Mouse (Mus musculus) gastrocnemius, postnatal 36 days (tissue): Measurements from ENCODE around the gene Dzank1. TPM values are rescaled to one million over a fixed set of nuclear protein-coding genes. Genes with fewer than 3 reads are reported as not detected.

Source experiments
- DNase-seq, 2 experiments: peaks; one replicate each; pipeline ENCODE4 v3.0.0; 2022
- intact Hi-C: fragments of 180-260 bp; cut with DNase I; formaldehyde crosslinking; loops from one replicate; pipeline ENCODE4 v1.15.1; 2025
- long read RNA-seq, 2 experiments: library from polyadenylated mRNA; stranded (forward); transcript quantifications; one replicate each; pipeline ENCODE4 v2.0.0; 2021
- total RNA-seq, 2 experiments: library from RNA; stranded (reverse); gene quantifications; 2 replicates each; pipeline ENCODE4 v1.2.3; 2021

The Dzank1 gene
- total RNA-seq = under 1 TPM; 0.15 to 0.52 TPM
- long read RNA-seq, experiment 1 = 0 reads
- long read RNA-seq, experiment 2 = 0 reads

DNA sequence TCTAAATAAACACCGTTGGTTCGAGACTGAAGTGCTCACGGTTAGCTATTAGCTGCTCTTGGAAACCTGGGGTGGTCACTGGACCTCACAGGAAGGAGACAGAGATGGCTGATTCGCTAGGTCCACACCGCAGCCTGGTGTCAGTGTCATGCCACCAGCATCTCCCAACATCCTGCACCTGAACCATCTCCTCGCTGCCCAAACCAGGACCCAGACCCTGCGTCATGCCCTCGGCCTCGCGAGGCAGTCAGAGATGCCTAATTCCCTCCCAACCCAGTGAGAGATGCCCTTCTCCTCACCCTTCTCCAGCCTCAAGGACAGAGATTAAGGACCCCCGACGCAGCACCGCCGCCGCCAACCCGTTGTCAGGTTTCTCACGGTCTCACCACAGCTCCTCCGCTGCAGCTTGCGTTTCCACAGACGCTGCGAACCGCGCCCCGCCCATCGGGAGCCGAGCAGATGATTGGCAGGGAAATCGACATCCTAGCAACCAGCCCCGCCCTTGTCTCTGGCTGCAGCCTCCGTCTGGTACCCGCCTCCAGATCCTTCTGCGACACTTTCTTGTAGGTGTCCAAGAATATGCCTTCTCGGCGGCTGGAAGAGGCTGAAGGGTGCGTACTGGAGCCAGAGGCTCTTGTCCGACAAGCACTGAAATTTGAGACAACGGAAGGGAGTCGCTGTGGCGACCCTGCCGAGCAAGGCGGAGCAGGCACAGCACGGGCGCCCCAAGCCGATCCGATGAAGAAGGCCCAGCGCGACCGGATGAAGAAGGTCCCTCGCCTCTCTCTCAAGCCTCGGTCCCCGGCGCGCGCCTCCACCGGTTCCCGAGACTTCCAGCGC is at the start of gene Dzank1, which contains the start of gene Polr3f:
Gene Dzank1 (minus strand): TSS at position 434 of the 840 bp plus-strand sequence.
Gene Polr3f (plus strand): TSS at position 738 of the 840 bp plus-strand sequence.
- DNase-seq = peak; percentile 91 to 98
- intact Hi-C loops = no loop called here

DNA sequence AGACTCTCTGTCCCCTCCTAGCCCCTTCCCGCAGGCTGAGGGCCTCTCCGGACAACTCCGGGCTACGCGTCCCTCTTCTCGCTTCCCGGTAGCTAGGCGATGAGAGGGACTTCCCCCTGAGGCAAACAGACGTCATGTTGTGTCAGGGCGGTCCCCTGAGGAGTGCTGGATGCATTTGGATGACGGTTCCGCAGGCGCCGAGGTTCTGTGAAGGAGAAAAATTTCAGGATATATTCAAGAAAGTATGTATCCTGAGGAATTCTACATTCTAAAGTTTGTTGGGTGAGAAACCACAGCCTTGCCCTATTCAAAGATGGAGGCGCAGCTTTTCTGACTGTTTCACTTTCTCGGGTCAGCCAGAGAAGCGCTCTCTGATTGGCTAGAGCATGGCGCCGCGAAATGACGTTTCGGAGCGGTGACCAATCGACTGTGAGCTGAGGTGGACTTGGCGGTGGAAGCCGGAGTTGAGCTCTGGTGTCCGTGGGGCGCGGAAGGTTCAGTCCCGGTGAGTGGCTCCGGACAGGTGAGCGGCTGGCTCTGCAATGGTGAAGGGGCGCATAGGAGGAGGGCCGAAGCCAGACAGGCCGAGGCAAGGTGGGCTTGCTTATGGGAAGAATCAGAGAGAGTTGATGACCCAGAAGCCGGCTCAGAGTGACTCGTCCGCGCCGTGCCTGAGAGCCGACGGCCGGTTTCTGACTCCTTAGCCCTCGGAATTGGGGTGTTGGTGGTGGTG is 28.8 kb upstream of the Dzank1 start, which contains the start of gene Sec23b:
Gene Sec23b (plus strand): TSS at position 410 of the 733 bp plus-strand sequence.
- intact Hi-C loops = no loop called here
- peak; percentile 92 to 96 for DNase-seq

DNA sequence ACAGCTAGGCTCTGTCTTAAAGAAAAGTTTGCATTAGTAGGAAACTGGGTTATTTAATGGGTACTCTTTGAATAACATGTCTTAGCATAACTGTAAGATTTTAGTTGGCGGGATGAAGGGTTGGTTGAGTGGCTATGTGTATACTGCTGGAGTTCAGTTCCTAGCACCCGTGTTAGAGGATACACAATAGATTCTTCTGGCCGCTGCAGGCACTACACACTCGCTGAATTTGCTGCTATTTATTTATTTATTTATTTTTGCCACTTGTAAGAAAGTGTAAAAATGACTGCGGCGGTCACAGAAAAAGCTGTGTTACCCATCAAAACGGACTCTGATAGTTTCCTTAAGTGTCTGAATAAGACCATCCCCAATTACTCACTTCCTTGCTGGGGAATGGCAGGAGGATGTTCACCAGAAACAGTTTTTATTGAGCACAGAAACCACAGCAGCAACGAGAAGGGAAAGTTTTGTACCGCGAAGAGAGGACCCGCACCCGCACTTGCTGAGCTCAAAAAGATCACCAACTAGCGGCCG is 28.1 kb upstream of the Dzank1 start:
- intact Hi-C loops = no loop called here
- no peak for DNase-seq

DNA sequence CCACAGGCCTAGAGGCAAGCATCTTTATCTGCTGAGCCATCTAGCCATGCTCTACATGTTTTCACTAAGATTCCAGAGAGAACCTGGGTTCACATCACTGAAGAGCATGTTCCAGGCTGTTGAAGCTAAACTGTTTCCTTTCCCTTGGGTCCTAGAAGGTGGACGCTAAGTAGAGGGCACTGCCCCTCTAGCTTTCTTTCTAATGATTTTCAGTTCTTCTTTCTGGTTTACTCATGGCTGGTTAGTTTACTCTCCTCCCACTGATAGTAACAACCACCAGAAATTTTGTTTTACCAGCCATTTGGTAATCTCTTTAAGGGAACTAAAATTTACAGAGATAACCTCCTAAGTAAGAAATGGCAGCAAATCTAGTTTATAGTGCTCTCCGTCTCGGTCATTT is 26.7 kb upstream of the Dzank1 start:
- no peak for DNase-seq
- intact Hi-C loops = no loop called here

DNA sequence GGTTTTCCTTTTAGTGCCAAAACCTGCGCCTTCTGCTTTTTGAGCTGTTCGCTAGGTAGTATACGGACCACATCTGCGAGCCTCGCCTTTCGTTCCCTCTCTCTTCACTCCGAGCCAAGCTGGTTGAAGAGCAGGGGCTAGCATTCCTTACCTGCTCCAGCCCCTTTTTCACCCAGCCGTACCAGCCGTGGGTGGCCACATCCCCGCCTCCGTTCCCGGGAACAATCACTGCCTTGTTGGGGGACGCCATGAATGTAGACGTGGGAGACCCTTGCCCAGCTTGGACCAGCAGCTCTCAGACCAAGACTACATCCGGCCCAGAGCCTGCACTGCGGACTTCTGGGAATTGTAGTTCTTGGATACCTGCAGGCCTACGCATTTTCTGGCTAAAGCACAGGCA is 23.3 kb upstream of the Dzank1 start, which contains the start of gene Rbbp9:
Gene Rbbp9 (minus strand): TSS at position 341 of the 400 bp plus-strand sequence.
- intact Hi-C loops = no loop called here
- DNase-seq = peak; percentile 25 to 43

DNA sequence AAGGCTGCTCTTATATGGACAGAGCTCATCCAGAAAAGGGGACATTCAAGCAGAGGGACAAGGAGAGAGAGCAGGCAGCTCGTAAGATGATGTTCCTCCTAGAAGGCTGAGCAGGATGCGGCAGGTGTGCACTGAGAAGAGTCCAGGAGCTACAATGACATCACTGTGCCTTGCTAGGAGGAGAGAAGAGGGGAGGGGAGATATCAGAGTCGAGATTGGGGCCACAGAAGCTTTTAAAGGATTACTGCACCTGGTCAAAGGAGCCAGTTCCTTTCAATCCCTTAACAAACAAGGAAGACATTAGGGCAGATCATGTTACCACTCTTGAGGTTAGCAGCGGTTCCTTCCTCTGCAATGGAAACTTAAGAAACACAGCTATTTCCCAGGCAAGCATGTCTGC is 20.3 kb upstream of the Dzank1 start:
- intact Hi-C loops = no loop called here
- no peak for DNase-seq

DNA sequence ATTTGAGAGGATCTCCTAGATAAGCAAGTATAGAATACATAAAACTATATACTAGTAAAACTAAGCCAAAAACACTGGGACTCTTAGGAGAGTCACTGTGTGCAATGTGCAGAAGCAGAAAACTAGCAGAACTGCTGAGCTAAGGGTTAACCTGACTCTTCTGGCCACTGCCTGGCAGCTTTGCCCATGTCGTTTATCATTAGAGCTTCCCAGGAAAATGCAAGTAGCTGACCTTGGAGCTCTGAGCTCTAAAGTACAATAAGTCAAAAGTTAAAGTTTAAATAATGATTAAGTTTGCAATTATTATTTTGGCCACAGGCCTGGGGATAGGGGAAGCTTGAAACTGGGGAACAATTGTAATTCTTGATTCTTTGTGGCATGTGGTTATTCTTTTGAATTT is 18.3 kb upstream of the Dzank1 start:
- intact Hi-C loops = no loop called here
- no peak for DNase-seq

DNA sequence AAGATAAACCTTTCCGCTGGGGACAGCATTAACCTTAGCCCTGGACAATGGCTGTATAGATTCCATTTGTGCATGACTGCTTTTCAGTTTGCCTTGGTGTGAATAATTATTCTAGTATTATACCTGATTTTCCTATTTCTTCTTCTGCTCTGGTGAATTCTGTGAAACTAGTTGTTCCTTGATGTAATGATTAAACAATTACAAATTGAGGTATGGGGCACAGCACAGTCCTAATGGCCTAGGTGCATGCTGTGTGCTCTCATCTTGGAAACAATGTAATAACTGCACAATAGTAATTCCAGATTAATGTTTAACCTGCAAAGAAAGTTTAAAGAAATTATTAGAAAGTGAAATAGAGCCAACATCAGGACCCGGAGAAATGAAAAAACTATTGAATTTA is 17.8 kb upstream of the Dzank1 start:
- DNase-seq = no peak
- intact Hi-C loops = no loop called here

DNA sequence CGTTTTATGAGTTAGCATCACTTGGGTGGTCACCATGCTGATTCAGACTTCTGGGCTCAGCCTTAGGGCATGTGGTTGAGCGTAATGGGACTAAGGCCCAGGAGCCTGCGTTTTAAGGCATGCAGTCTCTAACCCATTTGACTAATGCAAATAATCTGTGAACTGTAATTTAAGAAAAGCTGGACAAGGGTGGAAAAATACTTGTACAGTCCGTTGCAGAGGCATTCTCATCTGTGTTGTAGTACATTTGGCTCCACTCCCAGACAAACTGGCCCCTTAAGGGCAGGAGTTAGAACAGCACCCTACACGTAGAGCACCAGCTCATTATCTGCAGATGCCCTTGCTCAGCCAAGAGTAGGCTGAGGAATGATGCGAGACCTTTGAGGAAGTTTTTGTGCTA is 17.4 kb upstream of the Dzank1 start:
- intact Hi-C loops = no loop called here
- no peak for DNase-seq

DNA sequence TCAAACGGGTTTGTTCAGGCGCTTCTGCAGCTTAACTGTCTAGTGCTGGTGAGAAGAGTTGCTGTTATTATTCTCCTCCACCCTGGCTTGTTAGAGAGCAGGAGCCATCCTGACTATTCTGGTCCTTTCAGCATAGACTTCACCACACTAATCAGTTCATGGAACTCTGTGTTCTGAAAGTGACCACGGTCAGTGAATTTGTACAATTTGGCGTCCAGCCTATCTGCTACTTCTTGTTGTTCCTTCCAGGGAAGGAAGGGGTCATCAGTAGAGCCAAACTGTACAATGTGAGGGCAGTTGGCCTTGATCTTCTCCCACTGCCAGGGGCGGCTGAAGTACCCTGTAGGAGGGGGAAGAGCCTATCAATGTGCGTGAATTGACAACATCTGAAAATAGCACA is 16.5 kb upstream of the Dzank1 start:
- intact Hi-C loops = no loop called here

DNA sequence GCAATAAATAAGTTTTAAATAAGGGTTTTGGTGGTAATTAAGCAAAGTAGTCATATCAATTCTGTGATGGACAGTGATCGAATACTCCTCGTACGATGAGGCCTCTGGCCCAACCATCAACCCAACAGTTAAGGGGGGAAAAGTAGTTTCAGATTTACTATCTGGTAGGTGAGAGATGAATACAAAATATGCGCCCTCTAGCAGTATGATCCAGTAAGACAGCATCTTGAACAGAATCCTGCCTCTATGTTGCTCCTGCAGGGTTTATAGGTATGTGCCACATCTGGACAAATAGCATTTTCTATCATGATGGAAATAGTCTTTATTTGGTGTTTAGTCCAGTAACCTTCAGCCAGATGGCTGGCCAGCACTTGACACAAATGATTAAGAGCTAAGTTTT is 14.0 kb upstream of the Dzank1 start:
- DNase-seq = no peak
- intact Hi-C loops = no loop called here

More for the DNA sequence above, 16.5 kb upstream of the Dzank1 start:
- DNase-seq = no peak

DNA sequence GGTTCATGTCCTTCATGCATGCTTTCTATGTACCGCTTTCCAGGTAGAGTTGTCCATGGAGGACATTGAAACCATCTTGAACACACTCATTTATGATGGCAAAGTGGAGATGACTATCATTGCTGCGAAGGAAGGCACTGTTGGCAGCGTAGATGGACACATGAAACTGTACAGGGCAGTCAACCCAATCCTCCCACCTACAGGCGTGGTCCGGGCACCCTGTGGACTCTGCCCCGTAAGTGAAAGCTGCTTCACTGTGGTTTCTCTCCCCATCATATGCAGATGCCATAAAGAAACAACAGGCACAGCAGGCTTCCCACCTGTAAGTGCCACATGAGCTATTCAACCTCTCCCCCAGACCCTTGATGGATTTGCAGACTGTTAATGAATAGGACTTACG is 9.9 kb upstream of the Dzank1 start:
- DNase-seq = no peak
- intact Hi-C loops = no loop called here

DNA sequence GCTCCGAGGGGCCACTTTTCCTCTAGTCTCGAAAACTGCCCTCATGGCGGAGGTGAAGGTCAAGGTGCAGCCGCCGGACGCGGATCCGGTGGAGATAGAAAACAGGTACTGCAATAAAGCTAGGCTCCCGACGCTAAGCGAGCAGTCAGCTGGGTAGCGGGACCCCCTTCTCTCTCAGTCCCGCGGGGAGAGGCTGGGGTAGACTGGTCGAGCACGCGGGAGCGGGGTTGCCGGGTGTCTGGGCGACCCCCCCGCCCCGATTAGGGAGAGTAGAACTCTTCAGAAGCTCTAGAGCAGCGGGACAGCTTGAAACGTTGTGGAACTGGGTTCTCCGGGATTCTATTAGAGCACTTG is 584 bp upstream of the Dzank1 start:
- intact Hi-C loops = no loop called here
- no peak for DNase-seq

DNA sequence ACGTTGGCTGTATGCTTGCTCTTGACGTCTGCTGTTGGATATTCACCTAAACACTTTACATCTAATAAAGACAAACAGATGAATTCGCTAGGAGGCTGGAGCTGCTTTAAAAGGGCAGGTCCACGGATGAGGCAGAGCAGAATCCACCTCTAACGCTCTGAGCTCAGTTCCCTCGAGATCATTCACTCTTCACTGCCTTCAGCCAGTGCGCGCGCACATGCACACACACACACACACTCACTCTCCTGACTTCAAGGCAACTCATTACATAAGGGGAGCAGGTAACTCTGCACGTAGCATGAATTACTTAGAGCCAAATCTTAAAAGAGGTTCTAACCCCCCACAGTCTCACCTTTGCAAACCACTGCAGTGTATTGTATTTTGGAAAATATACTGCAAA is 1.4 kb downstream of the Dzank1 start:
- intact Hi-C loops = no loop called here
- no peak for DNase-seq

DNA sequence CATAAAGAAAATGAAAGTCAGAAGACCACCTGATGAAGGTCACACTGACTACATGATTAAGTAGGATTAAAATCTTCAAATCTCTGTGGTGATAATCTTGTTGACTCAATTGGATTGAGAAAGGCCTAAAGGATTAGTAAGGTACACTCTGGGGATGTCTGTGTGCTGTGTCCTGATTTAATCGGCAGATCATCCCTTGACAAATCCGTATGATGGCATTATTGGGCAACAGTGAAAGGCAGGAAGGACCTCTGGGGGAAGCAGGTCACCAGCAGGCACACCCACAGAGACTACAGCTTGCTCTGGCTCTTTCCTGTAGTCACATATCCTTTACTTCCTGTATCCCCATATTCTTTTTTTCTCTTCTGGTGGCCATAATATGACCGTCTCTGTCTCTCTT is 7.4 kb downstream of the Dzank1 start:
- DNase-seq = no peak
- intact Hi-C loops = no loop called here

DNA sequence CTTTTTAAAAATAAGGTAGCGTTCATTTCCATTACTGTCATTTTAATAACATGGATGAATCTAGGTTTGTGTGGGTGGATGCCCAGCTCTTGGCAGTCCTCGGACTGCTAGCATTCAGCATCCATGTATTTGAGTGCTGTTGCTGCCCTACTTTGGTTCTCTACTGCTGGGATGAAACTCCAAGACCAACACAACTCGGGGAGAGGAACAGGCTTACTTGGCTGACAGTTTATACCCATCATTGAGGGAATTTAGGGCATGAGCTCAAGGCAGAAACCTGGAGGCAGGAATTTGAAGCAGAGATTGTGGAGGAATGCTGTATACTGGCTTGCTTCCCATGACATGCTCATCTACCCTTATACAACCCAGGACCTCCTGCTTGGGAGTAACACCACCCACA is 12.6 kb downstream of the Dzank1 start:
- intact Hi-C loops = no loop called here
- no peak for DNase-seq

DNA sequence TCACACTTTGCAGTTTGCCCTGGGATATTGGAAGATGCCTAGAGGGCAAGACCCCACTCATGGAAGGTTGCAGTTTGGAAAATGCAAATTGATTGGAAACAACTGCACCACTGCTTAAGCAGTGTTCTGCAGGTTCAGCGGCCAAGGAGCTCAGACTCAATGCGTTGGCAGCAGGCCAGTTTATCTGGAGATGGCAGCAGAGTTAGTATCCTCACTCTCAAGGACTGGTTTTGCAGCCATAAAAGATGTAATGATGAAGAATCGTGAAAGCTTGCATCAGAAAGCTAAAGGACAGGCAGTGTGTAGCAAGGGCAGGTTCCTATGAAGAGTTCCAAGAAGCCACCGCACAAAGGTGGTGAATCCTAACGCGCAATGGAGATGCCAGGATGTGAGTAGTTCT is 25.1 kb downstream of the Dzank1 start:
- intact Hi-C loops = no loop called here
- no peak for DNase-seq

DNA sequence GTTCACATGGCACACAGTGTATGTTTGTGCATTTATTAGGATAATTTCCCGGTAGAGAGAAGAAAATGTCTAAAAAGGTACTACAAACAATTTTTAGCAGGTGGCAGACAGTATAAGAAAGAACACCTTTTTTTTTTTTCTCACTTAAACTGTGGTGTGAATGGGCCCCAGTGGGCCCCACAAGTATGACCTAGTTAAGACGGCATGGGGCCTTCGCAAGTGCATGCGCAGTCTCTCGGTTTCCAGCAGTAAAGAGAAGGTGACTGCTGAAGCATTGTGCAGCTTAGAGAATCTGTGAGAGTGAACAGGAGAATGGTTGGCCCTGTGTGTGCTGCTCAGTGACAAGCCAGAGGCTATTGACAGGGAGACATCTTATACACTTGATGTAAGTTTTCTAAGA is 37.9 kb downstream of the Dzank1 start:
- DNase-seq = no peak
- intact Hi-C loops = no loop called here

DNA sequence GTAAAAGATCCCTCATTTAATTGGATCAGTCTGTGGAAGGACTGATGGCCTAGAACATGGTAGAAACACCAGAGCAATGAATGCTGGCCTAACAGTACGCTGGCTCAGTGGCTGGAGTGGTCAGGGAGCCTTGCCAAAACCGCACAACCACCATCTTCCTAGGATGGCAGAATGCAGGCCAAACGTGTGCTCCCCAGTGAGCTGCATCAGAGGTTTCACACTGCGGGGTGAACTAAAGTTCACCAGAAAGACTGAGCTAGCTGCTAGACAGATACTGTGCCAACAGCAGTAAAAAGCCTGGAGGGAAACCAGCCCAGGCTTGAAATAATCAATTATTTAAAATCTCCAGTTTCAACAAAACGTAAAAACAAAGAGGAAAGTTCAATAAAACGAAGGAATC is 39.7 kb downstream of the Dzank1 start:
- DNase-seq = peak; percentile 4 to 18
- intact Hi-C loops = no loop called here

DNA sequence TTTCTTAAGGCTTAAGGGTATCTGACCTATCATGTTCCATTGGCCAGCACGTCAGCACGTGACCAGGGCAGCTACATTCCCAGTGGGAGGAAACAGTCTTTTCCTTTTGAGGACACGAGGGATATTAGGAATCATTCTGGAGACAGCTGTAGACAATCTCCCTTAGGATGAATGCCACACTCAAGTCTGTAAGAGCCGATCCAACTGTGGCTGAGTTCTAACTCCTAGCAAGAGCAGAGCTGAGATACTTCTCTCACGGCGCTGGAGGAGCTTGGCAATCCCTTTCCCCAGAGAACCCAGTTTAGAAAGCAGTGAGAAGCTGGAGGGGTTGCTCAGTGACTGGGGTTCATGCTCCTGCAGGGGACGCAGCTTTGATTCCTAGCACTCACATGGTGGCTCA is 41.8 kb downstream of the Dzank1 start:
- DNase-seq = no peak
- intact Hi-C loops = no loop called here

DNA sequence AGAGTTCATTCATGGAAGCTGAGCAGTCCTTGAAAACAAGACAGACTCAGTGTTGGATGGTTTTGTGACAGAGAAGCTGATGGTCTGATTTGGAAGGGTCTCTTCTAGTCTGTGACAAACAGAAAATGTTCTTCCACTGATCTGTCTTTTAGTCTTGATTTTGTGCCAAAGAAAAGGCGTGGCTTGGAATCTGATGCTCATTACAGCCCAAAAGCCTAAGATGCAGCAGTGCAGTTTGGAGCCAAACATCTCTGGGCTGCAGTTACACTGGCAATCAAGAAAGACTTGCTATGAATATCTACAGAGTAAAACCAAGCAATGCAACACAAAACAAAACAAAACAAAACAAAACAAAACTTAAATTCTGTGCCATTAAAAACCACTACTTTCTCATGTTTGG is 43.1 kb downstream of the Dzank1 start:
- intact Hi-C loops = no loop called here
- DNase-seq = no peak

DNA sequence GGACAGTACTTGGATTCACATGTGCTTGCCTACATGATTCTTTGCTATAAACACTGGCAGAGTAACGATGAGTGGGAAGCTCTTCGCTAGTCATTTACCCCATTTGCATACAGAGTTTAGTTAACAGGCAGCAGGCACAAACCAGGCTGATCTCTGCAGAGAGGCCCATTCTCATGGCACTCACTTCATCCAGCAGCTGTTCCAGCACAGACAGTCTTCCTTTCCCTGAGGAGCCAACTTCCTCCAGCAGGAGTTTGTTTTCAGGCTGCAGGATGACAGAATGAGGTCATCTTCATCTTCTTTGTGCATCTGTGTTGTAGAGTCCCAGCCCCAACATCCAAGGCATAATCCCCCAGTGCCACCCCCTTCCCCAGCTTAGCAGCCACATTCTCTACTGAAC is 47.8 kb downstream of the Dzank1 start:
- intact Hi-C loops = no loop called here
- no peak for DNase-seq
